In the genomic region with DNA sequence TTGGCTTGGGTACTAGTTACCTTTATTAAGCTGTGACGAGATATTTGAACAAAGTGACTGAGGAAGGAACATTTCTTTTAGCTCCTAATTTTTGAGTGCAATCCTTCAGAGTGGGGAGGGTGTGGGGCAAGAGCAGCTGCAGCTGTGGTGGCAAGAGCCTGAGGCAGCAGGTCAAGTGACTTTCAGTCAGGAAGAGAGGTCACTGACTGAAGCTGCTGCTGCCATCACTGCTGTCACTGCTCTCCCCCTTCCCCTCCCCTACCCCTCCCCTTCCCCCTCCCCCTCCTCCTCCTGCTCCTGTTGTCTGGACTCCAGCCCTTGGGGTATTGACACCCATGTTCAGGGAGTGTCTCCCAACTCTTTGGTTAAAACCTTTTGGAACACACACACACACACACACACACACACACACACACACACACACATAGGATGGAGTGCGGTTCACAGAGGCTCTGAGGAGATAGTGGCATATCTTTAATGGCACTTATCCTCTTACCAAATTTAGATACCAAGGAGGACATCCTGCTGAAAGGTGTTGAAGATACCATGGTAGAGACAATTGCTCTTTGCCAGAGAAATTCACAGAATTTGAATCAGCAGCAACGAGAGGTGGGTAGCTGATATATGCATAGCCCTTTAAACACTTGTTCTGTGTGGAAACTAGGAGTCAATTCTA, we compare ENCODE assay signal across 15 mouse cellular contexts.
A peak's percentile ranks its signal among the peaks of the same experiment; 100 is the strongest.
DNase-seq lines count a peak whose midpoint lies in the region; ATAC-seq and TF ChIP-seq lines count a peak whose summit lies in the region.
"Had no signal": no experiment of that assay in that cellular context is flagged by ENCODE, and none has a peak within 500 bp of the region (broad histone marks: within the 10 kb centered on the region; RNA-seq: fewer than 3 reads in every experiment).

No protein-coding gene starts in this region.

- TF ChIP-seq EP300 in CH12.LX (IDR thresholded peaks at IDR 0.05; ENCODE audit: low read length), result no peak

- no peak overlapping the region for H3K4me3 ChIP-seq in hindbrain, embryonic 10.5 days
- H3K4me3 ChIP-seq in hindbrain, embryonic 13.5 days, result no peak overlapping the region
- no peak overlapping the region for H3K4me3 ChIP-seq in CH12.LX (replicated peaks in 1 of 3; ENCODE audit: low read depth in 2 of 3, low read length in 2 of 3, poor library complexity in 1 of 3)
- H3K4me3 ChIP-seq: embryonic facial prominence, embryonic 15.5 days had no signal

- ATAC-seq in hindbrain, embryonic 13.5 days (ENCODE audit: low FRiP score), result no peak
- ATAC-seq in CD4-positive, CD25-positive, alpha-beta regulatory T cell, adult 4 months, result no peak
- ATAC-seq: hindbrain, embryonic 16.5 days had no signal

- no peak for TF ChIP-seq RAD21 in CH12.LX (IDR thresholded peaks at IDR 0.05; ENCODE audit: low read depth, low read length)

- H3K4me2 ChIP-seq in hindbrain, embryonic 13.5 days, result no peak overlapping the region
- H3K4me2 ChIP-seq in CH12.LX (ENCODE audit: insufficient read depth, low read depth, poor library complexity, severe bottlenecking), result no peak overlapping the region
- H3K4me2 ChIP-seq: embryonic facial prominence, embryonic 15.5 days had no signal

- 83% methylated on average over 3 of the region's 3 CpGs for WGBS in hindbrain, embryonic 10.5 days
- WGBS in hindbrain, embryonic 13.5 days, result 92% methylated on average over 3 of the region's 3 CpGs

- H3K27ac ChIP-seq in hindbrain, embryonic 10.5 days, result no peak overlapping the region
- no peak overlapping the region for H3K27ac ChIP-seq in hindbrain, embryonic 13.5 days
- no peak overlapping the region for H3K27ac ChIP-seq in CH12.LX (ENCODE audit: insufficient read depth, low read depth)
- H3K27ac ChIP-seq: embryonic facial prominence, embryonic 15.5 days had no signal

- in situ Hi-C loops in CH12.LX (cut with MboI; ENCODE audit: low pct_ligation_motif_present, low pct_unique_long_range_greater_than_20kb, low sequenced_read_pairs), result no loop called here

- H3K4me1 ChIP-seq in hindbrain, embryonic 10.5 days (replicated peaks), result peaks cover 19% of the 10 kb centered on the region
- no peaks in the 10 kb centered on the region for H3K4me1 ChIP-seq in hindbrain, embryonic 13.5 days (replicated peaks)
- peaks cover 7 to 29% of the 10 kb centered on the region in 2 experiments; a peak in 3 of 4 replicates for H3K4me1 ChIP-seq in CH12.LX (ENCODE audit: control insufficient read depth in 1 of 2, insufficient read depth in 2 of 2)
- H3K4me1 ChIP-seq: embryonic facial prominence, embryonic 15.5 days had no signal

- TF ChIP-seq POLR2A in CH12.LX (IDR thresholded peaks at IDR 0.05; ENCODE audit: low read depth, low read length), result no peak

- no peak overlapping the region for H3K9ac ChIP-seq in hindbrain, embryonic 13.5 days
- H3K9ac ChIP-seq in CH12.LX (ENCODE audit: insufficient read depth, low read depth), result no peak overlapping the region
- H3K9ac ChIP-seq: embryonic facial prominence, embryonic 15.5 days had no signal

- no peaks in the 10 kb centered on the region for H3K79me2 ChIP-seq in CH12.LX (replicated peaks; ENCODE audit: control insufficient read depth, extremely low read depth, insufficient read depth, poor library complexity, severe bottlenecking)

- H3K27me3 ChIP-seq in hindbrain, embryonic 10.5 days (ENCODE audit: insufficient read depth, poor library complexity, severe bottlenecking), result no peaks in the 10 kb centered on the region
- H3K27me3 ChIP-seq in hindbrain, embryonic 13.5 days, result no peaks in the 10 kb centered on the region
- no peaks in the 10 kb centered on the region for H3K27me3 ChIP-seq in CH12.LX (replicated peaks)
- H3K27me3 ChIP-seq: embryonic facial prominence, embryonic 15.5 days had no signal

- dilution Hi-C loops in CH12.LX (cut with MboI; ENCODE audit: extremely low pct_ligation_motif_present, extremely low pct_unique_long_range_greater_than_20kb, low sequenced_read_pairs), result no loop called here

- TF ChIP-seq CTCF in CH12.LX (conservative IDR thresholded peaks at IDR 0.05 in 1 of 2, IDR thresholded peaks at IDR 0.05 in 1 of 2; ENCODE audit: low read depth in 2 of 2, low read length in 2 of 2), result no peak

- no peaks in the 10 kb centered on the region for H3K9me3 ChIP-seq in hindbrain, embryonic 10.5 days
- H3K9me3 ChIP-seq in hindbrain, embryonic 13.5 days, result no peaks in the 10 kb centered on the region
- H3K9me3 ChIP-seq in CH12.LX (replicated peaks; ENCODE audit: low read length), result no peaks in the 10 kb centered on the region
- H3K9me3 ChIP-seq: embryonic facial prominence, embryonic 15.5 days had no signal

- peak; percentile 23 for DNase-seq in embryo, embryonic 11 days
- no peak for DNase-seq in embryo, embryonic 10.5 days (ENCODE audit: low spot score)
- peak; percentile 27 for DNase-seq in hindbrain, embryonic 10.5 days (ENCODE audit: low spot score)
- peak; percentile 24 for DNase-seq in CH12.LX (ENCODE audit: extremely low read depth)
- peak; percentile 54 for DNase-seq in lung, postnatal 10 days
- no peak for DNase-seq in ovary, postnatal 14 days (ENCODE audit: low spot score)
- DNase-seq: cerebellum, postnatal 25 days; kidney, adult 11 months; kidney, postnatal 10 days; midbrain, embryonic 14.5 days; thymus, adult 18-20 months had no signal

- 0 out of 2 replicates have a peak, but pooled peaks cover 7% of the 10 kb centered on the region for H3K36me3 ChIP-seq in hindbrain, embryonic 10.5 days
- H3K36me3 ChIP-seq in hindbrain, embryonic 13.5 days, result peaks cover 33% of the 10 kb centered on the region
- H3K36me3 ChIP-seq in CH12.LX (replicated peaks in 1 of 2; ENCODE audit: control insufficient read depth in 1 of 2, insufficient read depth in 1 of 2, low read length in 1 of 2), result peaks cover 9 to 34% of the 10 kb centered on the region in 2 experiments
- H3K36me3 ChIP-seq: embryonic facial prominence, embryonic 15.5 days had no signal

TF ChIP-seq in CH12.LX, 34 proteins besides CTCF, POLR2A, EP300 and RAD21:
- TF ChIP-seq BHLHE40 (IDR thresholded peaks at IDR 0.05; ENCODE audit: low read depth, low read length) (0 out of 2 replicates have a peak, but pooled peaks have one; percentile 20), USF2 (conservative IDR thresholded peaks at IDR 0.05; ENCODE audit: low read depth, low read length) (no peak), NRF1 (IDR thresholded peaks at IDR 0.05; ENCODE audit: low read depth, low read length) (no peak), IRF4 (IDR thresholded peaks at IDR 0.05; ENCODE audit: low read depth, low read length) (no peak; the same call in 1 of the 2 replicates), TCF12 (IDR thresholded peaks at IDR 0.05; ENCODE audit: low read depth, low read length) (0 out of 2 replicates have a peak, but pooled peaks have one; percentile 31)

Comparison
In these comparisons a context has a peak if more than half of its experiments do, and no peak if none do; other contexts are left out.
1. DNase-seq: peak in embryo, embryonic 11 days (single experiment), hindbrain, embryonic 10.5 days (single experiment), CH12.LX (single experiment) and lung, postnatal 10 days (single experiment); none in embryo, embryonic 10.5 days (single experiment) and ovary, postnatal 14 days (single experiment).